ENCODE assay signal across 9 mouse cellular contexts in the genomic region with DNA sequence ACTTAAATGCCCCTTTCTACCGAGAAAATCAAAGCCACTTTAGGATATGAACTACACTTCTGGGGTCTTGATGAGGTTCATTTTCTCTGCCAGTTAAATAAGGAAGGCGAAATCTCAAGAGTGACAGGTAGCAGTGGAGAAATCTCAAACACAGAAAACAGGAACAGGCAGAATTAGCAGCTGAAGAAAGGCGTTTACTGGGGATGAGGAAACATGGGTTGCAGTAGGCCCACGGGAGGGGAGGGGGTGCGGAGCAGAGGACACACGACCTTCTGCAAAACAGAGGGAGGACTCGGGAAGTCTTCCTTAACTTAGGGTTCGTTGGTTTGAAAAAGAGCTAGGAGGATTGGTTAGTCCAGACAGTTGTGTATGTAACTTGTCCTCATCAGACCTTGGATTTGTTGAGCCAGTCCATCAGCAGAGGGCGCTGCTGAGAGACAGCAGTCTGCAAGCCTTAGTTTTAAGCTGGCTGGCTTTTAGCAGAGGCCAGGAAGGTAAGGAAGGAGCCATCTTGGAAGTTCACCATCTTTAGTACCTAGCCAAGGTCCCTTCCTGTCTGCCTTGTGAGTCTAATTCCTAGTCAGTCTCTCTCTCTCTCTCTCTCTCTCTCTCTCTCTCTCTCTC.
DNase-seq lines count a peak whose midpoint lies in the region; ATAC-seq lines count a peak whose summit lies in the region.
"Had no signal": no experiment of that assay in that cellular context is flagged by ENCODE, and none has a peak within 500 bp of the region (broad histone marks: within the 10 kb centered on the region; RNA-seq: fewer than 3 reads in every experiment).

No protein-coding gene starts in this region.

- H3K4me3 ChIP-seq in hindbrain, embryonic 14.5 days (replicated peaks; ENCODE audit: low read length): no peak overlapping the region
- H3K4me3 ChIP-seq in hindbrain, embryonic 13.5 days: no peak overlapping the region
- H3K4me3 ChIP-seq: midbrain, embryonic 12.5 days had no signal

- peak; percentile 80 for DNase-seq in hindbrain, embryonic 14.5 days (ENCODE audit: low spot score)
- DNase-seq in CD4-positive helper T cell, adult 2 months (ENCODE audit: low read depth, low spot score): peak; percentile 10
- peak; percentile 39 for DNase-seq in adrenal gland, adult 8-10 months
- DNase-seq in embryo, embryonic 9.5 days (ENCODE audit: extremely low spot score): peak; percentile 53
- DNase-seq in kidney, postnatal 25 days: peak; percentile 61 to 75

- no peak overlapping the region for H3K4me2 ChIP-seq in hindbrain, embryonic 14.5 days (replicated peaks)
- no peak overlapping the region for H3K4me2 ChIP-seq in hindbrain, embryonic 13.5 days
- H3K4me2 ChIP-seq: midbrain, embryonic 12.5 days had no signal

- H3K36me3 ChIP-seq in hindbrain, embryonic 14.5 days (replicated peaks; ENCODE audit: control insufficient read depth, insufficient read depth): no peaks in the 10 kb centered on the region
- H3K36me3 ChIP-seq in hindbrain, embryonic 13.5 days: no peaks in the 10 kb centered on the region
- H3K36me3 ChIP-seq: midbrain, embryonic 12.5 days had no signal

- no peaks in the 10 kb centered on the region for H3K4me1 ChIP-seq in hindbrain, embryonic 14.5 days (replicated peaks; ENCODE audit: control insufficient read depth, insufficient read depth, low read length)
- H3K4me1 ChIP-seq in hindbrain, embryonic 13.5 days (replicated peaks): no peaks in the 10 kb centered on the region
- H3K4me1 ChIP-seq: midbrain, embryonic 12.5 days had no signal

- H3K27ac ChIP-seq in hindbrain, embryonic 14.5 days: no peak overlapping the region
- no peak overlapping the region for H3K27ac ChIP-seq in hindbrain, embryonic 13.5 days
- H3K27ac ChIP-seq: midbrain, embryonic 12.5 days had no signal

- no peak for ATAC-seq in hindbrain, embryonic 14.5 days (ENCODE audit: low FRiP score)
- no peak for ATAC-seq in hindbrain, embryonic 13.5 days (ENCODE audit: low FRiP score)
- ATAC-seq in megakaryocyte progenitor cell, adult 5-6 weeks (replicated peaks; ENCODE audit: poor library complexity): peak; percentile 69
- ATAC-seq in activated CD4-positive, CD25-positive, alpha-beta regulatory T cell, adult 4 months: no peak

- no peaks in the 10 kb centered on the region for H3K9me3 ChIP-seq in hindbrain, embryonic 14.5 days (ENCODE audit: control insufficient read depth, low read length)
- no peaks in the 10 kb centered on the region for H3K9me3 ChIP-seq in hindbrain, embryonic 13.5 days
- H3K9me3 ChIP-seq: midbrain, embryonic 12.5 days had no signal

- WGBS in hindbrain, embryonic 14.5 days: 78% methylated on average over 9 of the region's 9 CpGs
- 80% methylated on average over 9 of the region's 9 CpGs for WGBS in hindbrain, embryonic 13.5 days

- no peaks in the 10 kb centered on the region for H3K27me3 ChIP-seq in hindbrain, embryonic 14.5 days (ENCODE audit: control insufficient read depth, insufficient read depth, low read length)
- H3K27me3 ChIP-seq in hindbrain, embryonic 13.5 days: no peaks in the 10 kb centered on the region
- H3K27me3 ChIP-seq: midbrain, embryonic 12.5 days had no signal

- no peak overlapping the region for H3K9ac ChIP-seq in hindbrain, embryonic 14.5 days
- H3K9ac ChIP-seq in hindbrain, embryonic 13.5 days: no peak overlapping the region
- H3K9ac ChIP-seq: midbrain, embryonic 12.5 days had no signal

Comparison
In these comparisons a context has a peak if more than half of its experiments do, and no peak if none do; other contexts are left out.
1. DNase-seq: peak in every context shown above with its lines; median percentile 80 in hindbrain, embryonic 14.5 days; 68 in kidney, postnatal 25 days; 53 in embryo, embryonic 9.5 days; 39 in adrenal gland, adult 8-10 months; 10 in CD4-positive helper T cell, adult 2 months.